Mouse (Mus musculus) adrenal gland, adult (tissue): ENCODE measurements around the gene Tbx2.

Experiments used
- DNase-seq, 2 experiments: peaks; one replicate each; pipeline ENCODE4 v3.0.0; 2022 to 2023; ENCODE audit warnings: low spot score in 1 of 2; ENCODE audit not compliant: inconsistent age in 2 of 2

Gene Tbx2

DNA sequence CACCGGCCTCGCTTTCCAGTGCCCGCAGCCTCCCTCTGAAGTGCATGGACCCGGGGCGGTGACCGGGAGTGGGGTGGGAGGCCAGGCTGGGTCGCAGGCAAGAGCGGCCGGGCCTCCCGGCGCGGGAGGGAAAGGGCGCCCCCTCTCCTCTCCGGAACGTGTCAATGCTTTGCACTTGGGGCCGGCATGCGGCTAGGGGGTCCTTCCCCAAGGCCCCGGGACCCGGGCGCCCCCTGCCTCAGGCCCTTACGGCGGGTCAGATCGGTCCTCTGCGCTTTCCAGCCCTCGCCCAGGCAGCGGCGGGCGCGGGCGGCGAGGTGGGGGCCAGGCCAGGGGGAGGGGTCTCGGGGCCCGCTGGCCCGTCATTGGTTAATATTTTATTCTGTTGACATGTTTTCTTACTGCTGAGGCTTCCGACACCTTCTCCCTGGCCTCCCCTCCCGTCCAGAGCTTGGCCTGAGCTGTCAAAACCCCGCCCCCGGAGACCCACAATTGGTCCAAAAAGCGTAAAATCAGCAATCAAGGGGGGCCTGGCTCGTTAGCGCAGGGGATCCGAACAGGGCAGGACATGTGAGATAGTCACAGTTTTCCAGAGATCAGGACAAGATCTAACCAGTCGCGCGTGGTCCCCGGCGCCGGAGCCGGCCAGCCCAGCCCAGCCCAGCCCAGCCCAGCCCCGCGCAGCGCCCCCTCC is at the start of gene Tbx2:
TSS of gene Tbx2 (plus strand) at position 321 of the 694 bp plus-strand sequence.
- DNase-seq: peak; percentile 87 to 94

DNA sequence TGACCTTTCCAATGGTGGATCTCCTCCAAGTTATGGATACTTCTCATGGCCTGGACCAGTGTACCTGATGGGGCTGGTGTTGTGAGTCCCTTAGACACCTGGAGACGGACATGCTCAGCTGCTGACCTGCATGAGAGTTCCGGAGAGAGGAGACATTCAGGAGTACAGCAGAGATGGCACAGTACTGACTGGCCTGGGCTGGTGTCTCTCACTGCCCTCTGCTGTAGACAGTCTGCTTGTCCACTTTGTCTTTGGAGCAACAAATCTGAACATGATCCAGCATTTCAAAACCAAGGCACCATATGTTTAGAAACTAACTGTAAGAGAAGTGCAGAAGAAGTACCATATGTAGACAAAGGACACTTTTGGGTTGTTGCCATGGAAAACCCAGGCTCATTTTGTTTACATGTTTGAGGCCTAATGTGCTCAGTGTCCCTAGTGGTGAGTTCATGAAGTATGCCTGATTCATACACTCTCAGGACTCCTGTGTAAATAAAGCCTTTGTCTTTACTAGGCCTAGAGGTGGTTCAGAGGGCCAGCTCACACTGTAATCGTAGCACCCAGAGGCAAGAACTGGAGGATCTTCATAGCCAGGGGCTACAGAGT is 46.1 kb upstream of the Tbx2 start:
- DNase-seq: peak in 1 of 2 experiments; percentile 71

DNA sequence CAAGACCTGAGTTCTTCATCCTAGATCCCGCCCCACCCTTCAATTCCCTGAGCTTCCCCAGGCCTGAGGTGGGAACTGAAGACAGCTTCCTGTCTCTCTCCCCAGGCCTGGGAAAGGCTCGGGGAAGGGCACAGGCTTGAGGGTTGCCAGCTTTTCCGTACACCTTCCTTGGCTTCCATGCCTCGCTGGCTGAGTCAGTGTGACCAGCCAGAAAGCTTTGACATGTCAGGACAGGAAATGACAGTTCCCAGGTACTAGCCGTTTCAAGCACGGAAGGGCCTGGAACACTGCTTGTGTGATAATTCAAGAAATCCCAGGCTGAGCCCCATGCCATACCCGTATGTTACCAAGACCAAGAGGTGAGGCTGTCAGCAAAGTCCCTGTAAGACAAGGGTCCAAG is 42.6 kb upstream of the Tbx2 start:
- DNase-seq: no peak

DNA sequence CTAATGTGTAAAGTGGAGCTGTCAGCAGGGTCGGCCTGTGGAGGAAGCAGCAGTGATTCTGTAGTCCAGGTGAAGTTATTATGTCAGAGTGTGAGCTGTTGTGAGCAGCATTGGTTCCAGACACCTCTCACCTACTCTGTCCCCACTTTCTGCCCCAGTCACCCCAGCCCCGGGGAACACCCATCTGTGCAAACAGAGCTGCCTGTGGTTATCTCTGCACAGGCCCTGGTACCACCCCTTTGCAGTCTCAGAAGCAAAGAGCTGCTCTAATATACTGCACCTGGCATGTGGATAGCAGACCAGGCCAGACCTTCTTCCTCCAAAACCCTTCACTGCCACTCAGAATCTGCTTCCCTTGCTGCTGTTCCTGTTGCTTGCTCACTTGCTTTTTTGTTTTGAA is 42.1 kb upstream of the Tbx2 start:
- no peak for DNase-seq

DNA sequence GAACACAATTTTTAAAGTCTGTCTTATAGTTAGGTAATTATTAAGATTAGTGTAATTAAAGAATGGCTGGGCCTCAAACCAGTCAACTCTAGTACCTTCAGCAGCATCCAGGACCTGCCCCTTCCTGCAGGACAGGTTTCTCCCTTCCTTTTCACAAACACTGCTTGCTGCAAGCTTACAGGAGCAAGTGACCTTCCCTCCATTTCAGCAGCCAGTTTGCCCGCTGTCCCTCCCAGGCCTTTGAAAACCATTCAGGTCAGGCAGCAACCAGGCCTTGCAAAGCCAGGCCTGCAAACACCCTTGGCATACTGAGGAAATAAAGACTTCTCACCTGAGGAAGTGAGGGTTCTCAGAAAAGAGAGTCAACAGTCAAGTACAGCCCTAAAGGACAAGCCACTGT is 41.1 kb upstream of the Tbx2 start:
- DNase-seq: no peak

DNA sequence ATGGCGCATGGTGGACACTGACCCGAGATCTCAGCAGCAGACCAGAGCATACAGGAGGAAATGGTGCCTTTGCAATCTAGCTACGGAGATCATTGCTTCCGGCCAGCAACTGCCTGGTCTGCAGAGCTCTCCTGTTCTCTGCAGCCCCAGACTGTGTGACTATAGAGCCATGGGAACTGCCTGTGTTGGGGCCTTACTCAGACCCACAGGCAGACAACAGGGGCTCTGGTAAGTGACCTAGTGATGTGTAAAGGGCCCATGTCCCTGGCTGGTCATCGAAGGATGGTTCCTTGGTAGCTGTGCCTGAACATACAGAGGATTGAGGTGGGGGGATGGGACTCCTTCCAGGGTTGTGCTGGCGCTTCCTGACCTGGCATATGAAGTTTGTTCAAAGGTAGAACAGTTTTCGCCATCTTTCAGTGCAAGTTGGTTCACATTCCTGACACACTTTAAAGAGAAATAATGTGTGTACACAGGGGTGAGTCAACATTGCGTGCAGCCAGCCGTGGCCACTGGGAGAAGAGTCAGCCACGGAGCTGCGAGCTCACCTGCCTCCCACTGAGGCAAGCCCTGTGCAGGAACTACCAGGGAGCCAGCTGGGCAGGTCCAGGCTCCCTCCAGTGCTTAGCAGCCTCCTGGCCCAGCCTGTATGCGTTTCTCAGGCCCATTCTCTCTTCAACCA is 39.7 kb upstream of the Tbx2 start:
- DNase-seq: no peak

DNA sequence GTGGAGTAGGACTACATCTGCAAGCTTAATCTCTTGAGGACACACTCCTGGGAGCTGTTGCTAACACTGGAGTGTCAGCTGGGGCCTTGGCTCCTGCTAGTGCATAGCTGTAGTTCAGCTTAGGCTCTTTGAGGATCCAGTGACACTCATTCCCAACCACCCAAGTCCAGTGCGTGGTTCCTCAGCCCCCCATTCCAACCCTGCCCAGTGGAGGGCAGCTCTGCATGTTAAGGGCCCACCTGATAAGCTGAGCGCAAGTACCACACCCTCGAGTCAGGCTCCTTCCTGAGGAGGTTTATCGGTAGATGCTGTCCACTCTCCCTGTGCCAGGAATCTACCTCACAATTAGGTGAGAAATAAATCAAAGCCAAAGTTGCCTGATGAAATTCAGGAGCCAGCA is 32.9 kb upstream of the Tbx2 start:
- no peak for DNase-seq

DNA sequence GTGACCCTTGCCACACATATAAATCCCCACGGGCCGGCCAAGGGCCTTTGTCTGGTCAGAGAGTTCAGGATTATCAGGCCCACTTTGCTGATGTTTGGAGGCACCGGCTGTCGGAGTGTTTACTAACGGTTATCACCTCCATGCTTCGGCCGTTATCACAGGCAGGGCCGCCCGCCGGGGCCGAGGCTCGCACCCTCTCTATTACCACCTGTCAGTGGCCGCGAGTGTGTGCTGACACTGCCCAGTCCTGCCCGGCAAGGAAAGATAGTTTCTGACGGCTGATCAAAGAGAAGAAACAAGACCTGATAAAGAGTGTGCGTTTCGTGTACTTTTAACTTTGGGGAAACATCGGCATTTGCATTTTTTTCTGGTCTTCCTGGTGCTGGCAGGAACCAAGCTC is 32.5 kb upstream of the Tbx2 start:
- no peak for DNase-seq

DNA sequence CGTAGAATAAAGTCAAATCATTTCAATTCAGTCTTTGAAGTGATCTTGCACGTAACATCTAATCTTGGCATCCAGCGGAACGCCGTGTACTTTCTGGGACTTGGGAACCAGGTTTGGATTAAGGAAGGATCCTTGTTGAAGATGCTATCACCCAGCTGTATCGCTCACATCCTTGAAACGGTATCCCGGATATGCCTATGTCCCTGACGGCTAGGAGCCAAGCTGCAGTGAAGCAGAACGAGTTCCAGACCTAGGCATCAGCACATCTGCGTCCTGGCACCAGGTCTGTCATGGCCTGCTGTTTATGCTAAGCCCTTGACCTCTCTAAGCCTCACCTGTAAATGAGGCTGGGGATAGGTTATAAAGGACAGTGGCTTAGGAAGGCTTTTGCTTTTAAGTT is 32.0 kb upstream of the Tbx2 start:
- DNase-seq: no peak

DNA sequence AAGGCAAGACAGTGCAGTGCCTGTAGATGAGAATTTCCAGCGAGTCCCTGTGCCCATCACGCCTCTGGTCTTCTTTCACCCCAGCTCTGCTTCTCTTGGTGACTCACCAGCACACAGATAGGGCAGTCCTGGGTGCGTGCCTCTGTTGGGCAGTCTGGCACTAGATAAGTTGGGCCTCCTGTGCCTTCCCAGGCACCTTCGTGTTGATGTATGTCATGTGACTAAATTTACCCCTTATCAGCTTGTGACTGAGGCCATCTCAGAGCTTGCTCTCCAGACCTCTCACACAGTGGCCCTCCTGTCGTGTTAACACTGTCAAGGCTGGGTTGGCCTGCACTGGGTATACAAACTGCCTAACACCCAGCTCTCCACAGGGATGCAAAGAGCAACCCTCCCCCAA is 28.3 kb upstream of the Tbx2 start:
- DNase-seq: no peak

DNA sequence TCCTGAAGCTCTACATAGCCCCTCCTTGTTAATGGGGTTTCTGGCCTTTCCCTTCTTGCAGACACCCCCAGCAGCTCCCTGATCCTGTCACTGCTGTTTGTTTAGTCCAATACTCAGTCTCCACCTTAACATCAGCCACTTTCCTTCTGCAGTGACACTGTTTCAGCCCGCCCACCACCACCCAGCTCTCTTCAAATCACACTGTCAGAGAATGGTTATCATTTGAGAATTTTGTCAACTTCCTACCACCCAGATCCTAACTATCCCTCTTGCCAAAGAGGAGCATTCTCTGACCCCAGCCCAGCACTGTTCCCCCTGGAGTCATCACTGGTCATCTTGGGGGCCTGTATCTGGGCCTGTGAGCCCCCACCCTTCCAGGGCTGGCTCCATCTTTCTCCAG is 26.6 kb upstream of the Tbx2 start:
- no peak for DNase-seq

DNA sequence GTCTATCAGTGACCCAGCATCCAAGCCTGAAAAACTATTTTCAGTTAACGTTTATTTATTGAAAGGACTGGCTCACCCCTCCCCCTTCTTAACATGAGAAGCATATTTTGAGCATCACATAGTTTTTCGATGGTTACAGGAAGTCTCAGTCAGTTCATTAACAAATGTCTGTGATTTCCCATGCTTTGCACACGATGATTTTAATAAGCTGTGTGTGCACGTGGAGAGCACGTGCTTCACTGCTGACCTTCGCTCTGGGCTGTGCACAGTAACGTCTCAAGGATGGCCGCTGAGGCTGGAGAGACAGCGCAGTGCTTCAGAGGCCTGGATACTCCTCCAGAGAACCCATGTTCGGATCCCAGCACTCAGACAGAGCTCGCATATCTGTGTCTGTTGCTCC is 25.0 kb upstream of the Tbx2 start:
- no peak for DNase-seq

DNA sequence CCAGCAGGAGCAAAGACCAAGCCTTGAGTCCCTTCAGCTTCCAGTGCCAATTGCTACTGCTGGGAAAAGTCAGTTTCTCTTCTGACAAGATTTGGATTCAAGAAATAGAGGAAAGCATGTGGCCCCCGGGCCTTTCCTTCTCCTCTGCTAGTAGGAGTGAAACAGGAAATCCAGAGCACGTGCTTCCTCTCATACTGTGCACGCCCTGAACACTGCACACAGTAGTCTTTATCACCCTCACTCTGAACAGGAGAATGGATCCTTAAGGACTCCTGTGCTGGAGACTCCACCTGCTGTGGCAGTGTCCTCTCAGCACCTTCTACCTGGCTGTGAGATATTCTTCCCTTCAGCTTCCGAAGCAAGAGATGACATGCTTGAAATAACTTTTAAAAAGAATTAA is 21.1 kb upstream of the Tbx2 start:
- no peak for DNase-seq

DNA sequence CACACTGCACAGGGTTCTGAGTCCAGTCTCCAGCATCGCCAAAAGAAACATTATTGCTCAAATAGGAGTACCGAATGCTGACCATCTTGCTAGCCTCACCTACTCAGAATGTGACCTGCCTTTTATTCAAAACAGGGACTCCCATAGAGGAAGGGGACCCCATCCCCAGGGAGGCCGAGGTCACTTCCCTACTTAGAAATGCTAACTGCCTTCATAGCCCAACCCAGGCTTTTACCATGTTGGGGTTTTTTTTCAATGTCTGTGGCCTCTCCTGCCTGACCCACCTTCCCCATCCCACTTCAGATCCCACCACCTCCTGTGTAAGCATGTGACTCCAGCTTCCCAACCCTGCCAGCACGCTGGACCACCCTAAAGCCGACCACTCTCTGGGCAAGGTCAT is 20.7 kb upstream of the Tbx2 start:
- no peak for DNase-seq

DNA sequence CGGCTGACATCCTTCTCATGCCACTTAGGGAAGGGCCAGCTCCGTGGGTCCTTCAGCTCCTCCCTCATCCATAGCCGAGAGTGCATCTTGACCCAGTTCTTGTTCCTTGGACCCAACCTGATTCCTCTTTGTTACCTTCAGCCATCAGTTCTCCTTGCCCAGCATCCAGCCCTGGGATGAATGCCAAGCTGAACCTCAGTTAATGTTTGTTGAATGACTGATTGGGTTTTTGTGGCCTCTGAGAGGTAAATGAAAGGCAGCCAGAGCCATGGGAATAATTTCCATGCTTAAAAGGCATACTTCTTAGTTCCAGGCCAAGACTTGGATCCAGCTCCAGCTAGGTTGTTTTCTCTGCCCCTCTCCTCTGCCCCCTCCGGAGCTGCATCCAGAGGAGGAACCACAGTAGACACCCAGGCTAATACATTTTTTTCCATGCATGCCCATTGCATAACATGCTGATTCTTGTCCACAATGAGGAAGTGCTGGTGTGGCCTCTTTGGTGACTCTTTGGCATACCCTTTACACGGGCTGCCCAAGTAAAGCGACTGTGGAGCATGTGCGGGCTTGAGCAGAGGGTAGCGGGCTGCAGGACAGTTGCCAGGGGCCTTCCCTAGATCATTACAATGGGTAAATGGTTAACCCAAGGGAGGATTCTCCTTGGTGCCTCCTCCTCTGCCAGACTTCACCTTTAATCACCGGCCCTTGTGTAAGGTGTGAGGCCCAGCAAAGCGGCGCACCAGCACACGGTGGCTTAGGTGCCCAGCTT is 20.0 kb upstream of the Tbx2 start:
- no peak for DNase-seq

DNA sequence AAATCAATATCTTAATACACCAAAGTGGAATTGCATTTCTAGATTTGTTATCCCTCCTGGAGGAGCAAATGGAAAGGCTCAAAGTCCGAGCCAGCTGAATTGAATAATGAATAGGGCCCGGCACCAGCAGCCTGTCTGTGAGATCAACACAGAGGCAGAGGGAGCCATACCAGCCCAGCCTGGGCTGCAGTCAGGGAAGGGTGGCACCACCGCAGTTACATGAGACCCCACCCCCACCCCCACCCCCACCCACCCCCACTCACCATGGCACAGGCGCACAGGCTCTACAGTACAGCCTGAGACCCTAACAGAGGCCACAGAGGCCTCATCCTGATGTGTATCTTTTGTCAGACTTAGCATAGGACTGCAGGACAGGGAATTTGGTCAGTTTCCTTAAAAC is 17.7 kb upstream of the Tbx2 start:
- DNase-seq: no peak

DNA sequence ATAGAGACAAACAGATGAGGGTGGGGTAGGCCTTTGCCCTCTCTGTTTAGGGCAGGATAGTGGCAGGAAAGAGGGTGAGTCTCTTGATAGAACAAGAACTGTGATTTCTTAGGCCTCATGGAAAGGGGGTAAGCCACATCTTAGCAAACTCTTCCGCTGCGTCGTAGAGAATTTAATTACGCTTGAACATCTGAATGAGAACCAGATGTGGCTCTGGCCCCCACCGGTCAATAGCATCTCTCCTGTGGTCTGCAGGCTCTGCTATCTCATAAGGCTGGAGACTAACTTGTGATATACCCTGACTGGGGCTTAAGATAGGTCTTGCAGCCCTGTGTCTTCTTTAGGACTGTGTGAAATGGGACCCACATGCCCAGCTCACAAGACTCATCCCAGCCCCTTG is 15.9 kb upstream of the Tbx2 start:
- DNase-seq: no peak

DNA sequence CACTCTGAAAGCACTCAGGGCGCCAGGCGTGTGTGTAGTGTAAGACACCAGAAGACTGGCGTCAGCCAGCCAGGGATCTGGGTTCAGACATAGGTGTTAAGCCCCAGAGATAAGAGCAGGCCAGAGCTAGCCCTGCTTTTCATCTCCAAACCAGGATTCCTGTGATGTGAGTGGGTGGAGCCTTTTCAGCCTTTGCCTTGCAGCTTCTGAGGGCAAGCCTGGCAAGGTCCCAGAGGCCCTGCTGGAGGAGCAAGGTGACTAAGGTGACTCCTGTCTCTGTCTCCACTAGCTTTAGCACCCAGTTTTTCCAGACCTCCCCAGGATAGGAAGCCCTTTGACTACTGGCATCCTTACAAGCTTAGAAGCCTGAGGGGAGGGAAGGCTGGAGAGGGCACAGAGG is 13.9 kb upstream of the Tbx2 start:
- peak; percentile 44 to 74 for DNase-seq

DNA sequence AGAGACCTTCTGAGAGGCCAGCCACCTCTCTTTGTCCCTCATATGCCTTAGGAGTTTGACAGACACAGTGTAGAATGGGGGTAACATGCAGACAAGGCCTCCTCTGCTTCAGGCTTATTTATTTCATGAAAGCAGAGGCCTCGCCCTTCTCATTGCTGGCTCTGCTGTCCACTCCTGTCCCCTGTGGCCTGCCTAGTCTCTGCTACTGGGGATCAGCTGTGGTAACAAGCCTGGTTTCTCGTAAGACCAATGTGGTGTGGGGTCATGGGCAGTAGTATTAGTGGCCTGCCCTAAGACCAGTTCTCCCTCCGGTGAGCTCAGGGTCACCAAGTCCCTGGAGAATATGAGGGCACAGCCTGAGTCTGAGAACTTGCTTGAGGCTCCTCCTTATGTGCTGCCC is 11.4 kb upstream of the Tbx2 start:
- no peak for DNase-seq

DNA sequence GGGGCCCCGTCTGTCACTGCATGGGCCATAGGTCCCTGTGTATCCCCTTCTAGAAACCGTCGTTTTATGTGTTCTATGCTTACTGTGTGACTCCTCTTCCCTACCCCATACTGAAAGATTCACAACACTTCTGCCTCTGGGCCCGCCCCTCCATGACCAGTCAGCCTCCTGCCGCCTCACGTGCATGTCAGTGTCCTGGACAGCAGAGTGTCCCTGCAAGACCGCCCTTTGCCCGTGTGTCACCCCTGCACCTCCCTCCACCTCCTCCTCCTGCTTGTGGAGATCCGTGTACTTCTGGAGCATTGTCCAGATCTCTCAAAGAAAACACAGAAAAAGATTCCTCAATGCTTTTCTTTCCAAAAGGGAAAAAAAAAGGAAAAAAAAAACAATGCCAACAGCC is 10.7 kb upstream of the Tbx2 start:
- no peak for DNase-seq

DNA sequence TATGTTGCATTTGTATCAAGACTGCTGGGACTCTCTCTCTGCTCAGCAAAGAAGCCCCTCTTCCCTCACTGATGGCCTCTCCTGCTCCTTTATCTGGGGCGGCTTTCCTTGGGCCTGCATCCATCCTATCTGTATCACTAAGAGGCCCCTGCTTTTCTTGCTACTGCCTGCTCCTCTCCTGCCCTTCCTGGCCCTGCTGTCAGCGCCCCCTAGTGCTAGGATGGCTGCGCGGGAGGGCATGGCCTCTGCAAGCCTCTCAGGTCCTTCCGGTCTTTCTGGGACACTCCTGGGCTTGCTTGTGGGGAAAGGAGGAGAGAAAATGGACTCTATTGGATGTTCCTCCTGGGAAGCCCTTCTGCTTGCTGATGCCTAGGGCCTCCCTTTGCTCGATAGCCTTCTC is 9.2 kb upstream of the Tbx2 start:
- peak; percentile 85 to 95 for DNase-seq

DNA sequence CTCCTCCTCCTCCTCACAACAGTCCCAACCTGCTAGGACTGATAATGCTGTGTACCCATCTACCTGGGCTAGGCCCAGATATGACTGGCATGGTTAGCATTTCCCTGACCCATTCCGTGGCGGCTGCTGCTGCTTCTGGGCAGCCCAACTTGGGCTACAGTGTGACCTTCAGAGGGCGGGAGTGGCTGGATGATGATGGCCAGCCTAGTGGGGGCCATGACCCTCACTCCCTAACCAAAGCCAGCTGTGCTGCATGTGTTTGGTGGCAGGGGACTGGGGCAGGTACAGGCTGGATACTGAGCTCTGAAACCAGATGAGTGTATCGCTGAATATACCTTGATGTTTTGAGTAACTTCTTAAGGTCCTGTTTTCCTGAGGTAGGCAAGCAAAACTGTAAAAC is 8.6 kb upstream of the Tbx2 start:
- peak in 1 of 2 experiments; percentile 53 for DNase-seq
